Mouse (Mus musculus) B cell, adult 2 months (primary cell): Measurements from ENCODE around the gene Ppm1a.
A peak's percentile ranks its signal among the peaks of the same experiment; 100 is the strongest.
"Not testable (repeated sequence)": the region's sequence is repeated elsewhere in the genome, so short reads cannot be mapped to it uniquely, and the experiment has no call there.

Source experiments
- DNase-seq, 2 experiments: peaks; one replicate each; pipeline ENCODE4 v3.0.0; 2022

The Ppm1a gene

GRCm38 (mm10) chr12:72761649-72762261 lies 4.5 kb downstream of the Ppm1a start:
- DNase-seq, result peak; percentile 49 to 57

GRCm38 (mm10) chr12:72762502-72762901 lies 5.2 kb downstream of the Ppm1a start:
- no peak for DNase-seq

- DNase-seq, result no peak
Observed at GRCm38 (mm10) chr12:72763156-72763555, 5.9 kb downstream of the Ppm1a start.

- no peak for DNase-seq
Observed at GRCm38 (mm10) chr12:72767809-72768208, 10.6 kb downstream of the Ppm1a start.

- DNase-seq, result peak; percentile 22 to 25
Observed at GRCm38 (mm10) chr12:72768230-72768629, 11.0 kb downstream of the Ppm1a start.

- DNase-seq, result no peak
Observed at GRCm38 (mm10) chr12:72769546-72770230, 12.4 kb downstream of the Ppm1a start.

- peak in 1 of 2 experiments; percentile 13 for DNase-seq
Observed at GRCm38 (mm10) chr12:72771153-72771552, 13.9 kb downstream of the Ppm1a start.

GRCm38 (mm10) chr12:72771711-72772110 lies 14.5 kb downstream of the Ppm1a start:
- DNase-seq, result no peak

GRCm38 (mm10) chr12:72773921-72774320 lies 16.7 kb downstream of the Ppm1a start:
- DNase-seq, result no peak

- DNase-seq, result no peak
Observed at GRCm38 (mm10) chr12:72777244-72777643, 20.0 kb downstream of the Ppm1a start.

GRCm38 (mm10) chr12:72780136-72780535 lies 22.9 kb downstream of the Ppm1a start:
- DNase-seq, result no peak

- DNase-seq, result not testable (repeated sequence)
Observed at GRCm38 (mm10) chr12:72782786-72783185, 25.5 kb downstream of the Ppm1a start.

- no peak for DNase-seq
Observed at GRCm38 (mm10) chr12:72785183-72785930, 28.1 kb downstream of the Ppm1a start.

- no peak for DNase-seq
Observed at GRCm38 (mm10) chr12:72786551-72786950, 29.3 kb downstream of the Ppm1a start.

- no peak for DNase-seq
Observed at GRCm38 (mm10) chr12:72786986-72787385, 29.7 kb downstream of the Ppm1a start.

GRCm38 (mm10) chr12:72790538-72790937 lies 33.3 kb downstream of the Ppm1a start:
- no peak for DNase-seq

GRCm38 (mm10) chr12:72792320-72793091 lies 35.3 kb downstream of the Ppm1a start:
- DNase-seq, result no peak

- no peak for DNase-seq
Observed at GRCm38 (mm10) chr12:72793983-72794382, 36.7 kb downstream of the Ppm1a start.

- no peak for DNase-seq
Observed at GRCm38 (mm10) chr12:72809798-72810197, 52.5 kb downstream of the Ppm1a start.

- no peak for DNase-seq
Observed at GRCm38 (mm10) chr12:72811588-72811987, 54.3 kb downstream of the Ppm1a start.

- DNase-seq, result peak in 1 of 2 experiments; percentile 24
Observed at GRCm38 (mm10) chr12:72820940-72821431, 63.7 kb downstream of the Ppm1a start.

GRCm38 (mm10) chr12:72821589-72821988 lies 64.3 kb downstream of the Ppm1a start:
- DNase-seq, result no peak

GRCm38 (mm10) chr12:72825656-72826055 lies 68.4 kb downstream of the Ppm1a start:
- DNase-seq, result no peak
